Mouse (Mus musculus): Measurements from ENCODE around the gene Prtg. TPM values are rescaled to one million over a fixed set of nuclear protein-coding genes. Genes with fewer than 3 reads are reported as not detected.

The Prtg gene
- total and polyA plus RNA-seq, 3 experiments, result not detected

- H3K9me3 ChIP-seq (replicated peaks; ENCODE audit: low read length), result peaks cover 3% of the 10 kb centered on the region
- H3K4me1 ChIP-seq (ENCODE audit: control insufficient read depth in 1 of 2, insufficient read depth in 2 of 2), result no peaks in the 10 kb centered on the region
- DNase-seq (ENCODE audit: extremely low read depth), result no peak
- H3K4me2 ChIP-seq (ENCODE audit: insufficient read depth, low read depth, poor library complexity, severe bottlenecking), result no peak overlapping the region
- no peak overlapping the region for H3K27ac ChIP-seq (ENCODE audit: insufficient read depth, low read depth)
- no peaks in the 10 kb centered on the region for H3K79me2 ChIP-seq (replicated peaks; ENCODE audit: control insufficient read depth, extremely low read depth, insufficient read depth, poor library complexity, severe bottlenecking)
- H3K4me3 ChIP-seq (replicated peaks in 1 of 3; ENCODE audit: low read depth in 2 of 3, low read length in 2 of 3, poor library complexity in 1 of 3), result no peak overlapping the region
- TF ChIP-seq CTCF (conservative IDR thresholded peaks at IDR 0.05 in 1 of 2, IDR thresholded peaks at IDR 0.05 in 1 of 2; ENCODE audit: low read depth in 2 of 2, low read length in 2 of 2) (peak; percentile 8 to 30; a peak in 2 of 4 replicates), SMC3 (IDR thresholded peaks at IDR 0.05; ENCODE audit: low read depth, low read length) (no peak), SIN3A (IDR thresholded peaks at IDR 0.05; ENCODE audit: low read length) (no peak)
- in situ Hi-C loops (cut with MboI; ENCODE audit: low pct_ligation_motif_present, low pct_unique_long_range_greater_than_20kb, low sequenced_read_pairs), result no loop called here
- dilution Hi-C loops (cut with MboI; ENCODE audit: extremely low pct_ligation_motif_present, extremely low pct_unique_long_range_greater_than_20kb, low sequenced_read_pairs), result no loop called here
- H3K9ac ChIP-seq (ENCODE audit: insufficient read depth, low read depth), result no peak overlapping the region
- no peaks in the 10 kb centered on the region for H3K36me3 ChIP-seq (replicated peaks in 1 of 2; ENCODE audit: control insufficient read depth in 1 of 2, insufficient read depth in 1 of 2, low read length in 1 of 2)
- H3K27me3 ChIP-seq (replicated peaks), result no peaks in the 10 kb centered on the region
Measured at GRCm38 (mm10) chr9:72943424-72943823, 136.8 kb downstream of the Prtg start.

- Histone ChIP-seq H3K27me3 (replicated peaks) (no peaks in the 10 kb centered on the region), H3K27ac (ENCODE audit: insufficient read depth, low read depth) (no peak overlapping the region), H3K79me2 (replicated peaks; ENCODE audit: control insufficient read depth, extremely low read depth, insufficient read depth, poor library complexity, severe bottlenecking) (no peaks in the 10 kb centered on the region), H3K9me3 (replicated peaks; ENCODE audit: low read length) (peaks cover 3% of the 10 kb centered on the region), H3K4me2 (ENCODE audit: insufficient read depth, low read depth, poor library complexity, severe bottlenecking) (no peak overlapping the region), H3K36me3 (replicated peaks in 1 of 2; ENCODE audit: control insufficient read depth in 1 of 2, insufficient read depth in 1 of 2, low read length in 1 of 2) (no peaks in the 10 kb centered on the region), H3K4me1 (ENCODE audit: control insufficient read depth in 1 of 2, insufficient read depth in 2 of 2) (no peaks in the 10 kb centered on the region), H3K9ac (ENCODE audit: insufficient read depth, low read depth) (no peak overlapping the region), H3K4me3 (replicated peaks in 1 of 3; ENCODE audit: low read depth in 2 of 3, low read length in 2 of 3, poor library complexity in 1 of 3) (no peak overlapping the region)
- TF ChIP-seq PAX5 (IDR thresholded peaks at IDR 0.05; ENCODE audit: low read length) (no peak), MEF2A (IDR thresholded peaks at IDR 0.05; ENCODE audit: borderline replicate concordance, low read depth, low read length) (no peak), USF1 (IDR thresholded peaks at IDR 0.05; ENCODE audit: low read depth, low read length) (no peak), ETS1 (conservative IDR thresholded peaks at IDR 0.05; ENCODE audit: low read depth, low read length) (no peak), EP300 (IDR thresholded peaks at IDR 0.05; ENCODE audit: low read length) (no peak), JUN (IDR thresholded peaks at IDR 0.05; ENCODE audit: insufficient read depth, low read depth, low read length) (no peak), USF2 (conservative IDR thresholded peaks at IDR 0.05; ENCODE audit: low read depth, low read length) (no peak), NRF1 (IDR thresholded peaks at IDR 0.05; ENCODE audit: low read depth, low read length) (no peak), ELF1 (IDR thresholded peaks at IDR 0.05; ENCODE audit: low read depth, low read length) (no peak), POLR2AphosphoS2 (IDR thresholded peaks at IDR 0.05; ENCODE audit: low read depth, low read length) (no peak), UBTF (IDR thresholded peaks at IDR 0.05; ENCODE audit: low read depth, low read length) (no peak), MAZ (IDR thresholded peaks at IDR 0.05; ENCODE audit: low read depth, low read length) (no peak), ZMIZ1 (IDR thresholded peaks at IDR 0.05; ENCODE audit: low read depth, low read length) (no peak), E2F4 (IDR thresholded peaks at IDR 0.05; ENCODE audit: insufficient replicate concordance, low read depth, low read length) (no peak)
- DNase-seq (ENCODE audit: extremely low read depth), result no peak
- in situ Hi-C loops (cut with MboI; ENCODE audit: low pct_ligation_motif_present, low pct_unique_long_range_greater_than_20kb, low sequenced_read_pairs) (no loop called here), dilution Hi-C loops (cut with MboI; ENCODE audit: extremely low pct_ligation_motif_present, extremely low pct_unique_long_range_greater_than_20kb, low sequenced_read_pairs) (no loop called here)
Measured at GRCm38 (mm10) chr9:72944286-72944685, 137.6 kb downstream of the Prtg start.

All from CH12.LX (cell line).